13 mouse cellular contexts compared by ENCODE assay signal in genomic region chrX:109238163-109238562, GRCm38 (mm10). TPM values are rescaled to one million over a fixed set of nuclear protein-coding genes. Genes with fewer than 3 reads are reported as not detected.
DNase-seq lines count a peak whose midpoint lies in the region; ATAC-seq and TF ChIP-seq lines count a peak whose summit lies in the region.
"Had no signal": no experiment of that assay in that cellular context is flagged by ENCODE, and none has a peak within 500 bp of the region (broad histone marks: within the 10 kb centered on the region; RNA-seq: fewer than 3 reads in every experiment).

No protein-coding gene starts in this region.

- peak; percentile 61 for TF ChIP-seq CTCF in left cerebral cortex, adult 2 months (IDR thresholded peaks at IDR 0.05)
- TF ChIP-seq CTCF in E14TG2a.4 (conservative IDR thresholded peaks at IDR 0.05; ENCODE audit: low read length): peak; percentile 33; the same call in 1 of the 2 replicates

- no peak for ATAC-seq in forebrain, embryonic 14.5 days
- no peak for ATAC-seq in forebrain, embryonic 12.5 days (ENCODE audit: low FRiP score)

- H3K9me3 ChIP-seq in forebrain, embryonic 14.5 days (replicated peaks; ENCODE audit: control insufficient read depth, low read length): no peaks in the 10 kb centered on the region
- H3K9me3 ChIP-seq in forebrain, embryonic 12.5 days: no peaks in the 10 kb centered on the region
- no peaks in the 10 kb centered on the region for H3K9me3 ChIP-seq in E14TG2a.4 (ENCODE audit: low read length)
- H3K9me3 ChIP-seq: heart, embryonic 10.5 days; megakaryocyte, embryonic 14.5 days had no signal

- no peaks in the 10 kb centered on the region for H3K4me1 ChIP-seq in forebrain, embryonic 14.5 days (ENCODE audit: control insufficient read depth, insufficient read depth, low read length)
- no peaks in the 10 kb centered on the region for H3K4me1 ChIP-seq in forebrain, embryonic 12.5 days
- H3K4me1 ChIP-seq in E14TG2a.4 (replicated peaks; ENCODE audit: low read depth, low read length): no peaks in the 10 kb centered on the region
- H3K4me1 ChIP-seq: heart, embryonic 10.5 days; megakaryocyte, embryonic 14.5 days had no signal

- no peaks in the 10 kb centered on the region for H3K36me3 ChIP-seq in forebrain, embryonic 14.5 days (ENCODE audit: control insufficient read depth, insufficient read depth, low read length)
- H3K36me3 ChIP-seq in forebrain, embryonic 12.5 days (replicated peaks): no peaks in the 10 kb centered on the region
- no peaks in the 10 kb centered on the region for H3K36me3 ChIP-seq in E14TG2a.4 (ENCODE audit: insufficient read depth, low read length)
- H3K36me3 ChIP-seq: heart, embryonic 10.5 days had no signal

- no peaks in the 10 kb centered on the region for H3K27me3 ChIP-seq in forebrain, embryonic 14.5 days (replicated peaks; ENCODE audit: control insufficient read depth, insufficient read depth, low read length)
- H3K27me3 ChIP-seq in forebrain, embryonic 12.5 days: no peaks in the 10 kb centered on the region
- H3K27me3 ChIP-seq in E14TG2a.4 (ENCODE audit: insufficient read depth, low read length): no peaks in the 10 kb centered on the region
- H3K27me3 ChIP-seq: megakaryocyte, embryonic 14.5 days had no signal

- no peak overlapping the region for H3K27ac ChIP-seq in forebrain, embryonic 14.5 days (ENCODE audit: low read depth, low read length)
- no peak overlapping the region for H3K27ac ChIP-seq in forebrain, embryonic 12.5 days
- no peak overlapping the region for H3K27ac ChIP-seq in left cerebral cortex, adult 2 months
- H3K27ac ChIP-seq: heart, embryonic 10.5 days had no signal

- H3K4me2 ChIP-seq in forebrain, embryonic 14.5 days (ENCODE audit: low read length): no peak overlapping the region
- H3K4me2 ChIP-seq in forebrain, embryonic 12.5 days: no peak overlapping the region

- no peak overlapping the region for H3K9ac ChIP-seq in forebrain, embryonic 14.5 days (ENCODE audit: low read length)
- no peak overlapping the region for H3K9ac ChIP-seq in forebrain, embryonic 12.5 days

- peak; percentile 50 for DNase-seq in forebrain, embryonic 14.5 days (ENCODE audit: low spot score)
- no peak for DNase-seq in left cerebral cortex, adult 2 months (ENCODE audit: extremely low spot score in 1 of 2, low spot score in 2 of 2)
- no peak for DNase-seq in left cerebral cortex, adult 8-10 months (ENCODE audit: low spot score in 2 of 2)
- DNase-seq in forelimb bud, embryonic 11.5 days (ENCODE audit: low read depth, low spot score): peak; percentile 1
- no peak for DNase-seq in urinary bladder, postnatal 14 days (ENCODE audit: low spot score)
- DNase-seq in ovary, postnatal 10 days (ENCODE audit: low spot score): no peak
- DNase-seq: cerebellum, adult 2 months; kidney, adult 11 months had no signal

- no peak overlapping the region for H3K4me3 ChIP-seq in forebrain, embryonic 14.5 days (ENCODE audit: low read depth, low read length)
- no peak overlapping the region for H3K4me3 ChIP-seq in forebrain, embryonic 12.5 days (replicated peaks)
- H3K4me3 ChIP-seq in left cerebral cortex, adult 2 months: no peak overlapping the region
- no peak overlapping the region for H3K4me3 ChIP-seq in E14TG2a.4 (replicated peaks; ENCODE audit: low read length)
- H3K4me3 ChIP-seq: heart, embryonic 10.5 days; megakaryocyte, embryonic 14.5 days had no signal

- intact Hi-C loops in left cerebral cortex, adult 2 months (cut with DNase I): loop anchor here (10.0 kb wide), 1 partner anchor 143 kb away; the partner anchor contains the start of gene Sh3bgrl

RNA-seq across cellular contexts. Expression of gene Gm6377, which starts 41.6 kb away (rescaled TPM):
- polyA plus RNA-seq in forebrain, embryonic 14.5 days (2014; fragmentation: Nextera tagmentation; extraction: Ambion mirVana): 0.17 and 0.21 TPM in 2 replicates
- polyA plus RNA-seq in forebrain, embryonic 12.5 days (2016; fragmentation: Nextera tagmentation; extraction: Ambion mirVana): not detected in 2 replicates
- not detected for total RNA-seq in left cerebral cortex, adult 2 months (2021)
- total RNA-seq in left cerebral cortex, adult 8-10 months (2022): not detected
- total RNA-seq: left cerebral cortex, postnatal 10 days had no signal
- polyA plus RNA-seq: cerebellum, adult 2 months had no signal

Comparison
In these comparisons a context has a peak if more than half of its experiments do, and no peak if none do; other contexts are left out.
1. DNase-seq: peak in forebrain, embryonic 14.5 days (single experiment) and forelimb bud, embryonic 11.5 days (single experiment); none in left cerebral cortex, adult 2 months (0 of 2), left cerebral cortex, adult 8-10 months (0 of 2), urinary bladder, postnatal 14 days (single experiment) and ovary, postnatal 10 days (single experiment).